Mouse (Mus musculus) stomach, embryonic 15.5 days (tissue): ENCODE measurements around the gene Mlx. TPM values are rescaled to one million over a fixed set of nuclear protein-coding genes. Genes with fewer than 3 reads are reported as not detected.
A peak's percentile ranks its signal among the peaks of the same experiment; 100 is the strongest.

Experiments used
- ATAC-seq: fragments of 200-750 bp; cut with Nextera tagmentation; 2 replicates; pipeline ENCODE4 v1.8.0; 2017; ENCODE audit warnings: low read depth, moderate number of reproducible peaks, moderate TSS enrichment; ENCODE audit not compliant: insufficient read depth, low FRiP score
- H3K27ac ChIP-seq: fragments of 300-500 bp; sonication (generic); 2 replicates; pipeline ENCODE4 v1.5.1; 2015; ENCODE audit warnings: mild to moderate bottlenecking, inconsistent platforms
- H3K27me3 ChIP-seq: fragments of 300-500 bp; sonication (generic); replicated peaks from 2 replicates; pipeline ENCODE4 v1.6.1; 2015; ENCODE audit warnings: inconsistent platforms
- H3K36me3 ChIP-seq: fragments of 300-500 bp; sonication (generic); 2 replicates; pipeline ENCODE4 v1.6.1; 2015; ENCODE audit warnings: inconsistent platforms
- H3K4me1 ChIP-seq: fragments of 300-500 bp; sonication (generic); 2 replicates; pipeline ENCODE4 v1.6.1; 2015; ENCODE audit warnings: inconsistent platforms
- H3K4me2 ChIP-seq: fragments of 300-500 bp; sonication (generic); 2 replicates; pipeline ENCODE4 v1.6.1; 2015; ENCODE audit warnings: mild to moderate bottlenecking, inconsistent platforms
- H3K4me3 ChIP-seq: fragments of 300-500 bp; sonication (generic); replicated peaks from 2 replicates; pipeline ENCODE4 v1.5.1; 2015; ENCODE audit warnings: inconsistent platforms
- H3K9ac ChIP-seq: fragments of 300-500 bp; sonication (generic); 2 replicates; pipeline ENCODE4 v1.6.1; 2015; ENCODE audit warnings: inconsistent platforms
- H3K9me3 ChIP-seq: fragments of 300-500 bp; sonication (generic); 2 replicates; pipeline ENCODE4 v1.6.1; 2016; ENCODE audit warnings: inconsistent platforms
- WGBS: fragments of 180-500 bp; shearing (Covaris S2); methylation state at CpG from one replicate; pipeline ENCODE4 v1.1.7; 2015; 5-methylcytosine and 5-hydroxymethylcytosine counted together
- polyA plus RNA-seq: library from polyadenylated mRNA; unstranded; fragments of >200 nt; fragmentation: Nextera tagmentation; extraction: Ambion mirVana; gene quantifications from 2 replicates; pipeline ENCODE4 v1.2.1, GENCODE M21; 2015

Mlx gene
- polyA plus RNA-seq, 1 experiment from 2014 or later: 54.5 TPM

- no peaks in the 10 kb centered on the region for H3K9me3 ChIP-seq
- 30% methylated on average over 5 of the region's 5 CpGs for WGBS
- peaks cover 56% of the 10 kb centered on the region for H3K4me1 ChIP-seq
- no peak overlapping the region for H3K4me2 ChIP-seq
- H3K36me3 ChIP-seq: no peaks in the 10 kb centered on the region; the same call in 1 of the 2 replicates
- H3K4me3 ChIP-seq: no peak overlapping the region
- no peak for ATAC-seq
- H3K27me3 ChIP-seq: no peaks in the 10 kb centered on the region
- H3K9ac ChIP-seq: no peak overlapping the region
- H3K27ac ChIP-seq: peak overlapping the region; percentile 94
Observed at GRCm38 (mm10) chr11:101057860-101058259, 29.2 kb upstream of the Mlx start.

GRCm38 (mm10) chr11:101058726-101059125 is 28.4 kb upstream of the Mlx start:
- Histone ChIP-seq H3K4me1 (peaks cover 65% of the 10 kb centered on the region), H3K27me3 (no peaks in the 10 kb centered on the region), H3K36me3 (no peaks in the 10 kb centered on the region; the same call in 1 of the 2 replicates), H3K9me3 (no peaks in the 10 kb centered on the region), H3K4me3 (no peak overlapping the region), H3K27ac (peak overlapping the region; percentile 94), H3K9ac (no peak overlapping the region), H3K4me2 (no peak overlapping the region)
- 54% methylated on average over 5 of the region's 5 CpGs for whole genome bisulfite sequencing
- ATAC-seq: no peak

GRCm38 (mm10) chr11:101059473-101059872 is 27.6 kb upstream of the Mlx start:
- Histone ChIP-seq H3K4me3 (no peak overlapping the region), H3K27ac (peak overlapping the region; percentile 94), H3K36me3 (no peaks in the 10 kb centered on the region), H3K27me3 (no peaks in the 10 kb centered on the region), H3K9me3 (no peaks in the 10 kb centered on the region), H3K9ac (no peak overlapping the region), H3K4me2 (no peak overlapping the region), H3K4me1 (peaks cover 72% of the 10 kb centered on the region)
- WGBS: 86% methylated on average over 10 of the region's 10 CpGs
- no peak for ATAC-seq

- Histone ChIP-seq H3K9ac (no peak overlapping the region), H3K4me2 (peak overlapping the region; percentile 5; the same call in 1 of the 2 replicates), H3K4me3 (no peak overlapping the region), H3K9me3 (no peaks in the 10 kb centered on the region), H3K36me3 (no peaks in the 10 kb centered on the region), H3K27me3 (no peaks in the 10 kb centered on the region), H3K4me1 (peaks cover 75% of the 10 kb centered on the region), H3K27ac (peak overlapping the region; percentile 94)
- 34% methylated on average over 8 of the region's 8 CpGs for WGBS
- no peak for ATAC-seq
Observed at GRCm38 (mm10) chr11:101060126-101060525, 27.0 kb upstream of the Mlx start.

- ATAC-seq: no peak
- peaks cover 75% of the 10 kb centered on the region for H3K4me1 ChIP-seq
- H3K4me3 ChIP-seq: no peak overlapping the region
- H3K36me3 ChIP-seq: no peaks in the 10 kb centered on the region
- H3K9ac ChIP-seq: no peak overlapping the region
- H3K27me3 ChIP-seq: no peaks in the 10 kb centered on the region
- WGBS: 79% methylated on average over 5 of the region's 5 CpGs
- H3K4me2 ChIP-seq: no peak overlapping the region
- peak overlapping the region; percentile 94 for H3K27ac ChIP-seq
- H3K9me3 ChIP-seq: no peaks in the 10 kb centered on the region
Observed at GRCm38 (mm10) chr11:101061049-101061448, 26.0 kb upstream of the Mlx start.

GRCm38 (mm10) chr11:101062165-101062884 is 24.8 kb upstream of the Mlx start:
- peaks cover 77% of the 10 kb centered on the region for H3K4me1 ChIP-seq
- H3K9ac ChIP-seq: no peak overlapping the region
- no peaks in the 10 kb centered on the region for H3K36me3 ChIP-seq
- no peak for ATAC-seq
- H3K27ac ChIP-seq: peak overlapping the region; percentile 94
- 62% methylated on average over 12 of the region's 12 CpGs for WGBS
- H3K9me3 ChIP-seq: no peaks in the 10 kb centered on the region
- H3K4me3 ChIP-seq: no peak overlapping the region
- no peak overlapping the region for H3K4me2 ChIP-seq
- H3K27me3 ChIP-seq: no peaks in the 10 kb centered on the region

GRCm38 (mm10) chr11:101062971-101063675 is 24.0 kb upstream of the Mlx start:
- H3K4me2 ChIP-seq: peak overlapping the region; percentile 24; the same call in 1 of the 2 replicates
- H3K27ac ChIP-seq: peak overlapping the region; percentile 94
- peaks cover 70% of the 10 kb centered on the region for H3K4me1 ChIP-seq
- H3K36me3 ChIP-seq: no peaks in the 10 kb centered on the region
- H3K27me3 ChIP-seq: no peaks in the 10 kb centered on the region
- peak; percentile 29 for ATAC-seq
- no peaks in the 10 kb centered on the region for H3K9me3 ChIP-seq
- H3K9ac ChIP-seq: no peak overlapping the region
- WGBS: 63% methylated on average over 14 of the region's 14 CpGs
- H3K4me3 ChIP-seq: no peak overlapping the region

GRCm38 (mm10) chr11:101063676-101064327 is 23.3 kb upstream of the Mlx start:
- no peaks in the 10 kb centered on the region for H3K27me3 ChIP-seq
- H3K36me3 ChIP-seq: no peaks in the 10 kb centered on the region
- H3K9ac ChIP-seq: no peak overlapping the region
- 18% methylated on average over 12 of the region's 12 CpGs for WGBS
- peak overlapping the region; percentile 94 for H3K27ac ChIP-seq
- peaks cover 63% of the 10 kb centered on the region for H3K4me1 ChIP-seq
- ATAC-seq: peak; percentile 85
- H3K4me3 ChIP-seq: no peak overlapping the region
- peak overlapping the region; percentile 24; the same call in 1 of the 2 replicates for H3K4me2 ChIP-seq
- H3K9me3 ChIP-seq: no peaks in the 10 kb centered on the region

GRCm38 (mm10) chr11:101064462-101064861 is 22.6 kb upstream of the Mlx start:
- H3K4me2 ChIP-seq: 0 out of 2 replicates have a peak overlapping the region, but pooled peaks have one; percentile 24
- no peak overlapping the region for H3K4me3 ChIP-seq
- H3K27me3 ChIP-seq: no peaks in the 10 kb centered on the region
- WGBS: 72% methylated on average over 4 of the region's 4 CpGs
- no peaks in the 10 kb centered on the region for H3K36me3 ChIP-seq
- no peak for ATAC-seq
- peak overlapping the region; percentile 94 for H3K27ac ChIP-seq
- H3K9ac ChIP-seq: no peak overlapping the region
- no peaks in the 10 kb centered on the region for H3K9me3 ChIP-seq
- peaks cover 62% of the 10 kb centered on the region for H3K4me1 ChIP-seq

GRCm38 (mm10) chr11:101065002-101065401 is 22.1 kb upstream of the Mlx start:
- 89% methylated on average over 9 of the region's 9 CpGs for WGBS
- Histone ChIP-seq H3K27me3 (no peaks in the 10 kb centered on the region), H3K4me3 (no peak overlapping the region), H3K9me3 (no peaks in the 10 kb centered on the region), H3K9ac (no peak overlapping the region), H3K36me3 (no peaks in the 10 kb centered on the region), H3K4me2 (no peak overlapping the region), H3K4me1 (peaks cover 57% of the 10 kb centered on the region), H3K27ac (peak overlapping the region; percentile 57; the same call in 1 of the 2 replicates)
- ATAC-seq: no peak

GRCm38 (mm10) chr11:101066549-101067412 is 20.3 kb upstream of the Mlx start:
- H3K9ac ChIP-seq: no peak overlapping the region

More at GRCm38 (mm10) chr11:101066549-101067412, 20.3 kb upstream of the Mlx start:
- Histone ChIP-seq H3K4me1 (peaks cover 50% of the 10 kb centered on the region), H3K36me3 (no peaks in the 10 kb centered on the region), H3K4me2 (peak overlapping the region; percentile 55), H3K4me3 (peak overlapping the region; percentile 17), H3K27ac (peak overlapping the region; percentile 57), H3K9me3 (no peaks in the 10 kb centered on the region), H3K27me3 (no peaks in the 10 kb centered on the region)
- 13% methylated on average over 18 of the region's 18 CpGs for whole genome bisulfite sequencing
- no peak for ATAC-seq
